Mouse (Mus musculus) cerebellum, adult 18-20 months (tissue): ENCODE results near the gene Eva1b.
"Not testable (repeated sequence)": the region's sequence is repeated elsewhere in the genome, so short reads cannot be mapped to it uniquely, and the experiment has no call there.

Experiments used
- DNase-seq, 2 experiments: peaks; one replicate each; pipeline ENCODE4 v3.0.0; 2021

Gene Eva1b

GRCm38 (mm10) chr4:126156617-126157016 is 9.1 kb downstream of the Eva1b start:
- no peak for DNase-seq

DNA sequence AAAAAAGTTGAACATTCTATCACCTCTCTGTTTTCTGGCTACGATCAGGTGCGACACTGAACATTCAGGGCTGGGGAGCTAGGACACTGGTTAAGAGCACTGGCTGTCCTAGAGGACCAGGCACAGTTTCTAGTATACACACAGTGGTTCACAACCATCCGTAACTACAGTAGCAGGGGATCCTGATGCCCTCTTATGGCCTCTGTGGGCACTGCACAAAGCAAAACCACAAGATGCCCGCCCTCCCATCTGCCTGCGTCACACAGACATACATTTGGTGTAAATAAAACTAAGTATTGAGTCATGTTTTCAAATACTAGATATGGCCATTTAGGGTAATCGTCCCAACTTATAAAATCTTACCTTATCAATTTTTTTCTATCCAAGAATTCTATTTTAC is 10.0 kb downstream of the Eva1b start:
- no peak for DNase-seq

- DNase-seq, result no peak
Measured at GRCm38 (mm10) chr4:126159455-126159854, 11.9 kb downstream of the Eva1b start.

GRCm38 (mm10) chr4:126160981-126161380 is 13.4 kb downstream of the Eva1b start:
- no peak for DNase-seq

GRCm38 (mm10) chr4:126161456-126161855 is 13.9 kb downstream of the Eva1b start:
- DNase-seq, result no peak

- DNase-seq, result no peak
Measured at GRCm38 (mm10) chr4:126161986-126162385, 14.4 kb downstream of the Eva1b start.

DNA sequence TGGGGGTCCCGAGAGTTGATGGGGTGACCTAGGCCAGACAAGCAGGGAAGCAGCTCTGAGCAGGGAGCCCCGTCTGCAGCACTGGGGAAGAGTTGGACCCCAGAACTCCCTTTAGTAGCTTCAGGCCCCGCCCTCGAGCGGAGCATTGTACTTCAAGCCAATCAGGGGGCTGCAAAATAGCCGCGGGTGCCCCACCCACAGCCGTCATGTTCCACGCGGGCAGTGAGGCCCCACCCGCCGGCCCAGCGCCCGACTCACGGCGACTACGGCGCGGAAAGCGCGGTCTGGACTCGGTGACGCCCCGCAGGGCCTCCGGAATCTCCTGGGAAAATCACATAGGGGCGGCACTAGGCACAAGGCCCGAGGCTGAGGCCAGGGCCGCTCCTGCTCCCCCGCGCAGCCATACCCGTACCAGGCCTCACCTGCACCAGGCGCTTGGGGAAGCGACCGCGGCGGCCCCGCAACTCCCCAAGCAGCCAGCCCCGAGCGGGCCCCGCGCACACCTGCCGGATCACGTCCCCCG is 15.1 kb downstream of the Eva1b start:
- peak; percentile 82 to 84 for DNase-seq

- DNase-seq, result peak in 1 of 2 experiments; percentile 38
Measured at GRCm38 (mm10) chr4:126163067-126163659, 15.6 kb downstream of the Eva1b start, which contains the start of gene Sh3d21. TSS of gene Sh3d21 (minus strand) at chr4:126163491.

GRCm38 (mm10) chr4:126163685-126164084 is 16.1 kb downstream of the Eva1b start:
- no peak for DNase-seq

DNA sequence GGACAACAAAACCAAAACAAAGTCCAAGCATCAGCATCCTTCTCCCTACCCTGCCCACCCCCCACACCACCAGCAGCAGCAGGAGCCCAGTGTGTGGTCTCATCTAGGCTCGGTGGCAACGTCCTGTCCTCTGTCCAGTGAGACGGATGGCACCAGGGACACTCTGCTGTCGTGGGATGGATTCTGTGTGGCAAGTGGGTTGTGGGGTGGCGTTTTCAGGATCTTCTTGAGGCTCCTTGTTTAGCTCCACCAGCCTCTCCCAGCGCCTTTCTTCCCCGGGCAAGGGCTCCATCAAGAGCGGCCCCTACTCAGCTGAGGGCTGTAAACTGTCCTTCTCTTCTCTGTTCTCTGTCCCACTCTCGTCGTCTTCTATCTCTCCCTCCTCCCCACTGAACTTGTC is 17.5 kb downstream of the Eva1b start:
- not testable (repeated sequence) for DNase-seq

DNA sequence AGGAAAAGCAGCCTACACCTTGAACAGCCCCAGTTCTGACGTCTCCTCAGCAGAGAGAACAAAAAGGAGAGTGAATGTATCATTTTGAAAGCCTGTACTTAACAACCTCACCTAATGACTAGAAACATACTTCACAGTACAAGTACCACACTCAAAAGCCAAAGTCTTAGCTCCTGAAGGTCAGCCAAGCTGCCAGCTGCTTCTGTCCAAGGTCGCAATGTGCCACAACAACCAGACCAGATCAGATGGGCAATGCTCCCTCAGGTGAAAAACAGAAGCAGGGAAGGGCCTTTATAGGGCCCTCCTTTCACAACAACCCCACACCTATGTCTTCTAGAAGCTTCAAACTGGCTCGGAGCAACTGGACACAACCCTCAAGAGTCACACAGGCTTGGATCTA is 18.5 kb downstream of the Eva1b start:
- no peak for DNase-seq

DNA sequence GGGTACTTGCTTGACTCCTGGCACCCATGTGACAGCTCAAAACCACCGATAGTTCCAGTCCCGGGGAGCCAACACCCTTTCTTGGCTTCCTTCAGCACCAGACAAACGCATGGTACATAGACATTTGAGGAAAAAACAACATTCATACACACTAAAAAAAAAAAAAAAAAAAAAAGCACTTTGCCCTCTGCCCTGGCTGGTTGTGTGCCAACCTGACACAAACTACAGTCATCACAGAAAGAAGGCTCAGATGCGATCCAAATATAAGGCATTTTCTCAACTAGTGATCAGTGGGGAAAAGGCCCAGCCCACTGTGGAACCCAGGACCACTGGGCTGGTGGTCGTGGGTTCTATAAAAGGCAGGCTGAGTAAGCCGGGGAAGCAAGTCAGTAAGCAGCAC is 21.3 kb downstream of the Eva1b start:
- no peak for DNase-seq

DNA sequence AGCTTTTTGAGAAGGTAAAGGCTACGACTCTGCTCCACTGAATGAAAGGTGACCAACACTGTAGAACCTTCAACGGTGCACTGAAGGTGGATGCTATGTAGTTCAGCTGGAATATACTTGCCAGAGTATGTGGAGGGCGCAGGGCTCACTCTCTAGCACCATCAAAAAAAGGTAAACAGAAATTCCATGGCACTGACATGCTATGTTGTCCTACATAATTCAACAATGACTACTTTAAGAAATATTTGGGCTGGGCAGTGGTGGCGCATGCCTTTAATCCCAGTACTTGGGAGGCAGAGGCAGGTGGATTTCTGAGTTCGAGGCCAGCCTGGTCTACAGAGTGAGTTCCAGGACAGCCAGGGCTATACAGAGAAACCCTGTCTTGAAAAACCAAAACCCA is 23.2 kb downstream of the Eva1b start:
- not testable (repeated sequence) for DNase-seq

DNA sequence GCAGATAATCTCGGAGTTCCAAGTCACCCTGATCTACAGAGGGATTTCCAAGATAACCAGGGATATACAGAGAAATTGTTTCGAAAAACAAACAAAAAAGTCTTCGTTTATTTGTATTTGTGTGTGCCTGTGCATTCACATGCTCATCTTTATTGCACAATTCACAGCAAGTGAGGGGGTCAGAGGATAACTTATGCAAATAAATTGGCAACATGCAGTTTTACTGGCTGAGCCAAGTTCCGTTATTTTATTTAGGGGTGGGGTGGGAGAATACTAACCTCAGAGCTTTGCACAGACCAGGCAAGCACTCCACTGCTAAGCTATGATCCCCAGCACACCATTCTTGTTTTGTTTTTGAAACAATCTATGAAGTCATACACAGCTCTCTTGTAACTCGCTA is 26.3 kb downstream of the Eva1b start:
- no peak for DNase-seq

DNA sequence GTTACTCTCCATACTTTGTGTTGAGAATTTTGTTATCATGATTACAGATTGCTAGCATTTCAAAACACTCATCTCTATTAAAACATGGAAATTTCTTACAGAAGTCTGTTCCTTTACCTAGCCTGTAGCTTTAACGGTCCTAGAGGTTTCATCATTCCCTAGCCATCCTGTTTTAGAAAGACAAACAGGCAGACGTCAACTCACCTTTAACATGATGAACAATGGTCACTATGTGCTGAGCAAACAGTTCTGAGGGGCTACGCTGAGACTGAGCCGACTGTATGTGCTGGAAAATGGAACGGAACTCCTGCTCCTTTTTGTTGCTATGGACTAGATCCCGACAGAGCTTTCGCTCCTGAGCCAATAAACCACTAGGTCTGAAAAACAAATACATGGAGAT is 28.4 kb downstream of the Eva1b start:
- not testable (repeated sequence) for DNase-seq

DNA sequence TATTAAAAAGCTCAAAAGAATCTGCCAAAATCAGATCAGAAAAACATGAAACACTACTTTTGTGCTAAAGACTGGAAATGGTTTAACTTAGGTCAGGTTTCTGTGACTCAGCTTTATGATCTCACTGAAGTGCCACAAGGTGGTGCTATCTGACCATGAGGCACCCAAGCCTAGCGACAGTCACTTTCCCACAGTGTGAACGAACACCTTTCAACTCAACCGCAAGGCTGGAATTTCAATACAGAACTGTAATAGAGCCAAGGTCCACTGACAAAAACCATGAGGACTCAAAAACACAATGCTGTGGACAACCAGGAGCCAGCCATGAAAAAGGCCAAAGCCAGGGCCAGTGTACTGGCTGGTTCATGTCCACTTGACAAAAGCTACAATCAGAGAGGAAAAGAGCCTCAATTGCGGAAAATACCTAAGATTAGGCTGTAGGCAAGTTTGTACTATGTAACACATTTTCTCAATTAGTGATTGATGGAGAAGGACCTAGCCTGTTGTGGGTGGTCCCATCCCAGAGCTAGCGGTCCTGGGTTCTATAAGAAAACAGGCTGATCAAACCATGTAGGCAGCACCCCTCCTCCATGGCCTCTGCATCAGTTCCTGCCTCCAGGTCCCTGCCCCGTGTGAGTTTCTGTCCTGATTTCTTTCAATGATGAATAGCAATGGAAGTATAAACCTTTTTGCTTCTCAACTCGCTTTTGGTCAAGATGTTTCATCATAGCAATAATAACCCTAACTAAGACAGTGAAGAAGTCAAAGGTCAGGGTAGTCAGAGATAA is 33.8 kb downstream of the Eva1b start:
- DNase-seq, result peak; percentile 64 to 70

- DNase-seq, result no peak
Measured at GRCm38 (mm10) chr4:126183034-126183433, 35.5 kb downstream of the Eva1b start.

DNA sequence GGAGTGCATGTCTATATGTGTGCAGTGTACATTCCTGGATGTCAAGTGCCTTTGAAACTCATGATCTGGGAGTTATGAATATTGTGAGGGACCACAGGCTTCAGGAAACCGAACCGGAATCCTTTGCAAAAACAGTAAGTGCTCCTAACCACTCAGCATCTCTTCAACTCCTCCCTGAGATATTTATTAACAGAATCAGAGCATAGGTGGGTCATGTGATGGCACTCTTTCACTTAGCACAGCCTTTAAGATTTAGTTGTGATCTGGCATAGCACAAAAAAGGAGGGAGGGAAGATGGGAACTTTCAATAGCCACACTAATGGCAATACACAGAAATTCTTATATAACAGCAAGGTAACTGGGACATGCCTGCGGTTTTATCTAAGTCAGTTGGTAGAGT is 39.6 kb downstream of the Eva1b start:
- DNase-seq, result no peak

DNA sequence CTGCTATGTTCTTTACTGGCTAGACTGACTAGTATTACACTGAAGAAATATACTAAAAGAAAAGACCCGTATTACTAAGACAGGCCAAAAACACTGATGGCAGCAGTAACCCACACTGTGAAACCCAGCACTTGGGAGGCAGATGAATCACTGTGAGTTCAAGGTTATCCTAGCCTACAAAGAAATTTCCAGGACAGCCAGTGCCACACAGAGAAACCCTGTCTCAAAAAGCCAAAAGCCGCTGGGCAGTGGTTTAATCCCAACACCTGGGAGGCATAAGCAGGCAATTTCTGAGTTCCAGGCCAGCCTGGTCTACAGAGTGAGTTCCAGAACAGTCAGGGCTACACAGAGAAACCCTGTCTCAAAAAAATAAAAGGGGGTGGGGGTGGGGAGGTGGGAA is 43.1 kb downstream of the Eva1b start:
- DNase-seq, result no peak

DNA sequence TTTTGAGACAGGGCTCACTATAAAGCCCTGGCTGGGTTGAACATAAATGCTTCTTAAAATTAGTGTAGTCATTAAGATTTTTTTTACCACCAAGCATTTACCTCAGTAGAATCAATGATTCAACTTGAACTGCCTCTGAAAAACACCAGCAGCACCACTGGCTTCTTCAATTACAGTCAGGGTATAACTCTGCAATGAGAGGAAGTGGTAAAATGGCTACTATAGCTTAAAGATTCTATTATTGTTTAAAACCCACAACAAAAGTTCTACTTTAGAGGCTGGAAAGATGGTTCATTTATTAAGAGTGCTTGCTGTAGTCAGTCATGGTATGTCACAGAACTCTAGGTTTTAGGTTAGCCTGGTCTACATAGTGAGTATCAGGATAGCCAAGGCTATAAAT is 46.7 kb downstream of the Eva1b start:
- no peak for DNase-seq

DNA sequence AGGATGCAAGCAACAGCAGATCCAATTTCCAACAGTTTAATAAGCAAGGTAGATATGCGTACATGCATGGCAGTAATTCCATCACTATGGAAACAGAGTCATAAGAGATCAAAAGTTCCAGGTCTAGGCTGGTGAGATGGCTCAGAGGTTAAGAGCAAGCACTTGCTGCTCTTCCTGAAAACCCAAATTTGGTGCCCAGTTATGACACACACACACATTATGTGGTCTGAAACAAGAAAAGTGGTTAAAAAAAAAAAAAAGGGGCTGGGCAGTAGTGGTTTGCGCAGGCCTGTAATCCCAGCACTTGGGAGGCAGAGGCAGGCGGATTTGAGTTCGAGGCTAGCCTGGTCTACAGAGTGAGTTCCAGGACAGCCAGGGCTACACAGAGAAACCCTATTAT is 47.4 kb downstream of the Eva1b start:
- no peak for DNase-seq

DNA sequence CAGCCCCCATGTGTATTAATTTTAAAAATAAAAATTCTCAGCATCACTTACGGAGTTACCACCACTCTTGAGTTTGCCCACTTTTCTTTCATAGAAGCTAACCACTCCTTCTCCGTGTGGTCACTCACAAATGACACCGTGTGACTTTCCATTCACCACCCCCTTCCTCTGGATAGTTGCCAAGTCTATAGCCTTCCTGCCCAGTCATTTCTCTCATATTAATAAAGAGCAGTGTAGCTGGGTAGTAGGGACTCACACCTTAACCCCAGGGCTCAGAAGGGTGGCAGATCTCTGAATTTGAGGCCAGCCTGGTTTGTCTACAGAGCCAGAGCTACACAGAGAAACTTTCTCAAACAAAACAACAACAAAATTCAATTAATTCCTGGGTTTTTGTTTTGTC is 49.9 kb downstream of the Eva1b start:
- no peak for DNase-seq
